Mouse (Mus musculus) midbrain, postnatal 0 days (tissue): Measurements from ENCODE around the gene Gpc6. TPM values are rescaled to one million over a fixed set of nuclear protein-coding genes. Genes with fewer than 3 reads are reported as not detected.

ENCODE experiments used
- ATAC-seq: fragments of 200-750 bp; cut with Nextera tagmentation; 2 replicates; pipeline ENCODE4 v1.8.0; 2017; ENCODE audit warnings: moderate number of reproducible peaks, mild to moderate bottlenecking, moderate TSS enrichment, moderate library complexity; ENCODE audit not compliant: low FRiP score
- DNase-seq: peaks from one replicate; pipeline ENCODE4 v3.0.0-alpha.2; 2015; ENCODE audit warnings: low spot score
- H3K27ac ChIP-seq: fragments of 300-500 bp; sonication (generic); 2 replicates; pipeline ENCODE4 v1.5.1; 2014; ENCODE audit warnings: low read depth, mild to moderate bottlenecking, low read length, mixed read lengths
- H3K27me3 ChIP-seq: fragments of 300-500 bp; sonication (generic); 2 replicates; pipeline ENCODE4 v1.6.1; 2014; ENCODE audit warnings: low read length, control low read depth, mixed read lengths; ENCODE audit not compliant: insufficient read depth
- H3K36me3 ChIP-seq: fragments of 300-500 bp; sonication (generic); 2 replicates; pipeline ENCODE4 v1.6.1; 2014; ENCODE audit warnings: low read length, control low read depth, mixed read lengths; ENCODE audit not compliant: insufficient read depth
- H3K4me1 ChIP-seq: fragments of 300-500 bp; sonication (generic); 2 replicates; pipeline ENCODE4 v1.6.1; 2014; ENCODE audit warnings: mild to moderate bottlenecking, control low read depth, antibody characterized with exemption, low read length, mixed read lengths; ENCODE audit not compliant: insufficient read depth
- H3K4me2 ChIP-seq: fragments of 300-500 bp; sonication (generic); 2 replicates; pipeline ENCODE4 v1.6.1; 2014; ENCODE audit warnings: low read depth, mild to moderate bottlenecking, low read length, mixed read lengths; ENCODE audit not compliant: poor library complexity, severe bottlenecking
- H3K4me3 ChIP-seq: fragments of 300-500 bp; sonication (generic); 2 replicates; pipeline ENCODE4 v1.5.1; 2014; ENCODE audit warnings: low read depth, mild to moderate bottlenecking, low read length, moderate library complexity
- H3K9ac ChIP-seq: fragments of 300-500 bp; sonication (generic); replicated peaks from 2 replicates; pipeline ENCODE4 v1.6.1; 2014; ENCODE audit warnings: mild to moderate bottlenecking, low read length, moderate library complexity, mixed read lengths; ENCODE audit not compliant: poor library complexity, severe bottlenecking
- H3K9me3 ChIP-seq: fragments of 300-500 bp; sonication (generic); 2 replicates; pipeline ENCODE4 v1.6.1; 2016; ENCODE audit warnings: low read length, control low read depth
- CTCF ChIP-seq: IDR thresholded peaks from 2 replicates; pipeline ENCODE4 v1.5.1; 2016; ENCODE audit warnings: antibody characterized with exemption, mild to moderate bottlenecking
- WGBS: fragments of 180-500 bp; shearing (Covaris S2); extraction: QIAGEN DNeasy Blood & Tissue Kit; methylation state at CpG from one replicate; pipeline ENCODE4 v1.1.7; 2014; 5-methylcytosine and 5-hydroxymethylcytosine counted together
- polyA plus RNA-seq: library from polyadenylated mRNA; unstranded; fragments of >200 nt; fragmentation: Nextera tagmentation; extraction: Ambion mirVana; gene quantifications from 2 replicates; pipeline ENCODE4 v1.2.1, GENCODE M21; 2015
- total RNA-seq: library from RNA; depleted of rRNA; stranded (reverse); fragments of >200 nt; gene quantifications from 2 replicates; pipeline ENCODE4 v1.2.3, GENCODE M21; 2014

Gpc6 gene
- total and polyA plus RNA-seq, 2 experiments from 2014 or later, result 19.3 to 20.3 TPM

DNA sequence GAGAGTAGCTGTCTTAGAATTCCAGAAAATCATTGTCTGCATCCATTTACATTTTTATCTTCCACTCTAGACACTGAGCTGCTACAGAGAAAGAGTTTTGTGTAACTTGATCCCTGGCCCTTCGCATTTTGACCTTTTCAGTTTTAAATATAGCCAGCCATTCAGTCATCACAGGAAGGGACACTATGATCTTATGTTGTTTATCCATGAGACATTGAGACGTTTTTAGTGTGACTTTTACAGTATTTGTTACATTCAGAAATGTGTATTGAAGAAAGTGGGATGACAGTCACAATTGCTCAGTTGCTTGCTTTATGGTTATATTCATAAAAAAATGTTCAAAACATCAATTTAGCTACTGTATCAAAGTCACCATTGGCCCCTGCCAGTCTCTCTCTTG lies 130.0 kb downstream of the Gpc6 start:
- WGBS, result 77% methylated on average over 2 of the region's 2 CpGs
- no peaks in the 10 kb centered on the region for H3K36me3 ChIP-seq

DNA sequence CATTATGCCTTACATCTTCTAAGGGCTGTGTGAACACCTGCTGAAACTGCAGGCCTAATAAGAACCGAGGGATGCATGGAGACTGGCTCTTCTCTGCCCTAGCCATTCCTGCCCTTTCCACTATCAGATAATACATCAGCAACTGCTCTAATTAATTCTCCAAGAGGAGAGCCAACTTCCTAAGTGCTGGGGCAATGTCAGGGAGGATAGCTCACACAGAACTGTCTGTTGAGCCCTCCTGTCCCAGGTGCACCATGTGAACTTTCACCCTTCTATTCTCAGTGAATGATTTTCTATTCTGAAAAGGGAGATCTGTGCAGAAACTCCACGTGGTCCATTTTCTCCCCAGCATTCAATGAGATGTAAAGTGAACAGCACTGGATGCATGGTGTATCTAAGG lies 136.0 kb downstream of the Gpc6 start:
- Histone ChIP-seq H3K9me3 (no peaks in the 10 kb centered on the region), H3K27ac (no peak overlapping the region)
- 23% methylated on average over 2 of the region's 2 CpGs for WGBS

More for the DNA sequence above, 130.0 kb downstream of the Gpc6 start:
- ATAC-seq (no peak), DNase-seq (no peak)
- Histone ChIP-seq H3K4me2 (no peak overlapping the region), H3K4me3 (no peak overlapping the region), H3K9me3 (no peaks in the 10 kb centered on the region), H3K9ac (no peak overlapping the region), H3K27me3 (no peaks in the 10 kb centered on the region), H3K4me1 (peaks cover 5% of the 10 kb centered on the region; the same call in 1 of the 2 replicates), H3K27ac (no peak overlapping the region)
- no peak for TF ChIP-seq CTCF

DNA sequence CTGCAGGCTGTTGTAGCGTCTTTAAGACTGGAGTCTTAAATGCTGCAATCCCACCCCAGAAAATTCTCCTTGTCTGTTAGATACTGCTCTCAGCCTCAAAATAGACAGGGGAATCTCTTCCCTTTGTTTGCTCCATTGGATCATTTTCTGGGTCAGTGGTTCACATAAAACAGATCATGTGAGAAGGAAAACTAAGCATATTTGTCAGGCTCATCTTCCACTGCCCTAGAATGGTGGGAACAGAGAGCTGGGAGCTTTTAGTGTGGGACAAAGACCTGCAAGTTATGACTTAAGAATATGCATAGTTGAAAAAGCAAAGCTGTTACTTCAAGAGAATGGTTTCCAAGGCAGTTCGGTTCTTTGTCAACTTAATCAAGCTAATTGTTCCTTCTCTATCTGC lies 136.4 kb downstream of the Gpc6 start:
- Histone ChIP-seq H3K9ac (no peak overlapping the region), H3K4me3 (no peak overlapping the region), H3K9me3 (no peaks in the 10 kb centered on the region), H3K36me3 (no peaks in the 10 kb centered on the region), H3K27ac (no peak overlapping the region), H3K27me3 (no peaks in the 10 kb centered on the region), H3K4me1 (peaks cover 2% of the 10 kb centered on the region; the same call in 1 of the 2 replicates), H3K4me2 (no peak overlapping the region)
- WGBS, result 55% methylated on average over 2 of the region's 2 CpGs
- DNase-seq (no peak), ATAC-seq (no peak)
- no peak for TF ChIP-seq CTCF

More for the DNA sequence above, 136.0 kb downstream of the Gpc6 start:
- Histone ChIP-seq H3K4me1 (peaks cover 2% of the 10 kb centered on the region; the same call in 1 of the 2 replicates), H3K27me3 (no peaks in the 10 kb centered on the region), H3K36me3 (no peaks in the 10 kb centered on the region), H3K4me2 (no peak overlapping the region), H3K4me3 (no peak overlapping the region), H3K9ac (no peak overlapping the region)
- ATAC-seq (no peak), DNase-seq (no peak)
- no peak for TF ChIP-seq CTCF

DNA sequence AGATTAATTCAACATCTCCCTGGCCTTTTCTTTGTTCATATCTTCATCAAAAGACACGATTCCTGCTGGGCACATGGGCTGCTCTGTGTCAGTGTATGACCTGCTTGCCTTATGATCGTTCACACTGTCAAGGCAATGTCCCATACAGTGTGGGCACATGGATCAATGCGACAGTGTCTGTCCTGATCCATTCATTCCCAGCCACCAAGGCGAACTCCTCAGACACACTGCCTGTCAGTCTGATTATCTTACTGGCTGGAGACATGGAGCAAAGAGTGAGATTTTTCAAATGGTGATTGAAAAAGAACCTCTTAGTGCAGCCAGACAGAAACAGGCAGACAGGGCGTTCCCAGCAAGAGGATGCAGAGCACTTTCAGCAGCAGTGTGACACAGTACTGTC lies 143.1 kb downstream of the Gpc6 start:
- Histone ChIP-seq H3K4me1 (no peaks in the 10 kb centered on the region), H3K4me3 (no peak overlapping the region), H3K4me2 (no peak overlapping the region), H3K36me3 (no peaks in the 10 kb centered on the region), H3K9me3 (no peaks in the 10 kb centered on the region), H3K9ac (no peak overlapping the region), H3K27me3 (no peaks in the 10 kb centered on the region), H3K27ac (no peak overlapping the region)
- ATAC-seq (no peak), DNase-seq (no peak)
- 32% methylated on average over 5 of the region's 5 CpGs for WGBS
- no peak for TF ChIP-seq CTCF

DNA sequence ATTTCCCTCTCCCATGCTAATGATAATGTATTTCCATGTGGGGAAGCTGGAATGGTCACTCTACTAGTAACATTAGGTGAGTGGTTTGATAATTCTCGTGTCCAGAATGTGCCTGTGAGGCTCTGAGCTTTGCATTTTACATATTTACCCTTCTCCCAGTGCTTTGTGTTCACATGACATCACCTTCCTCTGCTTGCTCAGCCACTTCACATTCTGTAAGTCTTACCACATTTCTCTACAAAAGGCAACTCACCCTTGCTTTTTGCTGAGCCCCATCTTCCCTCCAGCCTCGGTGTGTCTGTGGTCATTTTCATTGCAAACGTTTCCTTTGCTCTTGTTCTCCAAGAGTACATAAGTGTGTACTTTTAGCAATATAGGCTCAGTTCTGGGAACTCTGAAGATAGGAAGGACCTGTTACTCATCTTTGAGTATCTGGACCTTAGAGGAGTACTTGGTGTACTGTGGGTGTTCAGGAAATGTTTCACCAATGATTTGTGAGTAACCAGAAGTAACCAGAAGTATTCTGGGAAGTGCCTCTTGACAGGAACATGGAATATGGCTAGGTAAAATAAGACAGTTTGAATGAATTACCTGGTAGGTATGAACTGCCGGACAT lies 145.5 kb downstream of the Gpc6 start:
- ATAC-seq (no peak), DNase-seq (no peak)
- H3K9ac ChIP-seq, result no peak overlapping the region
- no peak for TF ChIP-seq CTCF
- no peak overlapping the region for H3K4me3 ChIP-seq
- no peaks in the 10 kb centered on the region for H3K36me3 ChIP-seq
- H3K27me3 ChIP-seq, result no peaks in the 10 kb centered on the region
- H3K9me3 ChIP-seq, result no peaks in the 10 kb centered on the region
- H3K4me1 ChIP-seq, result no peaks in the 10 kb centered on the region
- no peak overlapping the region for H3K27ac ChIP-seq
- no peak overlapping the region for H3K4me2 ChIP-seq
- WGBS, result 95% methylated on average over 4 of the region's 4 CpGs

DNA sequence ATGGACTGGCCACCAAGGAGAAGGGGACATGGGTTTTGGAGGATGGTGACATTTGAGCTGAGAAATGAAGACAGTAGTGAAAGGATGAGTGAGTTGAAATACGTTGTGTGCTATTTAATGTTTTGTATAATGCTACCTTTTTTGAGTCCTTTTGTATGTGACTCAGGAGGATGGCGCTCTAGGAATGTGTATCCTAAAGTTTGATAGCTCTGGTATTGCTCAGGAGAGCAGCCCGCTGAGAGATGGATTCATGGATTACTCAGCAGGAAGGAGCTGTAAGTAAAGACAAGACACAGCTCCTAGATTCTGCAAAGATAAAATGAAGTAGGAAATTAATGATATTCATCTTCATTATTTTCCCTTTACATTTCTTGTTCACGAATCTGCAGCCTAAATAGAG lies 168.5 kb downstream of the Gpc6 start:
- Histone ChIP-seq H3K27me3 (no peaks in the 10 kb centered on the region), H3K9ac (no peak overlapping the region), H3K9me3 (no peaks in the 10 kb centered on the region), H3K36me3 (no peaks in the 10 kb centered on the region), H3K27ac (no peak overlapping the region), H3K4me2 (no peak overlapping the region), H3K4me1 (no peaks in the 10 kb centered on the region), H3K4me3 (no peak overlapping the region)
- TF ChIP-seq CTCF, result no peak
- WGBS, result 88% methylated on average over 4 of the region's 4 CpGs
- ATAC-seq (no peak), DNase-seq (no peak)
